Mouse (Mus musculus) small intestine, adult 2 months (tissue): ENCODE results near the gene Dab2. TPM values are rescaled to one million over a fixed set of nuclear protein-coding genes. Genes with fewer than 3 reads are reported as not detected.

Experiments used
- H3K27ac ChIP-seq: fragments of 200-500 bp; 2 replicates; pipeline ENCODE4 v1.5.1; 2012; ENCODE audit warnings: low read depth, low read length, control low read depth, inconsistent platforms; ENCODE audit not compliant: insufficient read depth
- H3K27me3 ChIP-seq: fragments of 200-500 bp; 2 replicates; pipeline ENCODE4 v1.6.1; 2012; ENCODE audit warnings: mild to moderate bottlenecking, moderate library complexity, low read length, inconsistent platforms; ENCODE audit not compliant: control insufficient read depth, insufficient read depth
- H3K36me3 ChIP-seq: fragments of 200-500 bp; 2 replicates; pipeline ENCODE4 v1.6.1; 2012; ENCODE audit warnings: mild to moderate bottlenecking, low read length, control low read depth, inconsistent platforms; ENCODE audit not compliant: control insufficient read depth, insufficient read depth
- H3K4me1 ChIP-seq: fragments of 200-500 bp; 2 replicates; pipeline ENCODE4 v1.6.1; 2012; ENCODE audit warnings: low read length, inconsistent platforms, mixed read lengths; ENCODE audit not compliant: control insufficient read depth, insufficient read depth, insufficient read length
- H3K4me3 ChIP-seq: fragments of 200-500 bp; 2 replicates; pipeline ENCODE4 v1.5.1; 2012; ENCODE audit warnings: low read depth, mild to moderate bottlenecking, control low read depth, inconsistent platforms, low read length, moderate library complexity
- CTCF ChIP-seq: fragments of 200-500 bp; IDR thresholded peaks from 2 replicates; pipeline ENCODE4 v1.5.1; 2012; ENCODE audit warnings: low read depth, mild to moderate bottlenecking, control low read depth, inconsistent platforms, low read length, moderate library complexity, mixed read lengths; ENCODE audit not compliant: insufficient replicate concordance, insufficient read length; ENCODE audit errors: extremely low read depth
- POLR2A ChIP-seq: fragments of 200-500 bp; IDR thresholded peaks from 2 replicates; pipeline ENCODE4 v1.6.1; 2012; ENCODE audit warnings: low read depth, mild to moderate bottlenecking, control low read depth, inconsistent platforms, low read length, moderate library complexity
- WGBS: fragments of 180-500 bp; shearing (Covaris S2); methylation state at CpG from one replicate; pipeline ENCODE4 v1.1.7; 2018; 5-methylcytosine and 5-hydroxymethylcytosine counted together
- polyA plus RNA-seq: library from polyadenylated mRNA; depleted of rRNA; stranded (reverse); fragments of >200 nt; gene quantifications from 2 replicates; pipeline ENCODE4 v1.2.3, GENCODE M21; 2012

Dab2 gene
- polyA plus RNA-seq, 1 experiment = 4.0 TPM

- no peak overlapping the region for H3K4me3 ChIP-seq
- H3K27ac ChIP-seq = no peak overlapping the region
- TF ChIP-seq CTCF = no peak
- TF ChIP-seq POLR2A = no peak
- no peaks in the 10 kb centered on the region for H3K27me3 ChIP-seq
- no peaks in the 10 kb centered on the region for H3K36me3 ChIP-seq
- 65% methylated on average over 6 of the region's 6 CpGs for WGBS
- peaks cover 6% of the 10 kb centered on the region for H3K4me1 ChIP-seq
Observed at GRCm38 (mm10) chr15:6406771-6407170, 107.2 kb downstream of the Dab2 start.

DNA sequence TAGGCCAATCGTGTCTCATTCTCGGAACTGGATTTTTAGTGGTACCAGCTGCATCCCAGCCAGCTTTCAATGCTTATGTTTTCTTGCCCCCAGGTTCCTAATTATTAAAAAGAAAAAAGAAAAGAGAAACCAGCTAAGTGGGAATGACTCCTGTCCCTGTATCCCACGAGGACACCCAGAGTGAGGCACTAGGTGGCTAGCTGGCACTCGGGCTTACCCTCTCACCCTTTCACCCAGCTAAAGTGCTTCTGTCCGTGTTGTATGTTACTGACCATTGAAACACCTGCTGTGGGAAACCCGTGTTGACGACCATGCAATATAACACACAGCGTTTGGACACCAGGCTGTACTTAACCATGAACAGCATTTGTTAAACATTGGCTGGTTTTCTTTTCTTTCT lies 109.4 kb downstream of the Dab2 start:
- Histone ChIP-seq H3K4me1 (peaks cover 6% of the 10 kb centered on the region), H3K27ac (no peak overlapping the region), H3K4me3 (no peak overlapping the region), H3K27me3 (no peaks in the 10 kb centered on the region), H3K36me3 (no peaks in the 10 kb centered on the region)
- TF ChIP-seq POLR2A (no peak), CTCF (no peak)
- WGBS = 81% methylated on average over 8 of the region's 8 CpGs

DNA sequence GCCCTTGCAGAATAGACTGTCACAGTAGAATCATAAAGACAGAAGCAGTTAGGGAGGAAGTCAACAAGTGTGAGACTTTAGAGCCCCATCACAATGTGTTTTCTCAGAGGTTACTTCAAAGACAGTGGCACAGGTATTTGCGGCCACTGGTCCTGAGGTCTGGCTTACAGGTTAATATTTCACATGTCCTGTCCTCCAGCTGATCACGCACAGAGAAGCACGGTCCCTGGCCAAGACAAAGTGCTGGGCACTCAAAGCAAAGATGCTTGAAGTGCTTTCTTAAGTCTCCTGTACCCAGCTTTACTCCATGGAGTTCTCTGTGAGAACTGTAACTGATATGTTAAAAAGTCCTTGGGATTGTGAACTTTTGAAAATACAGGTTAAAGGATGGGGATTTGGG lies 110.6 kb downstream of the Dab2 start:
- H3K27me3 ChIP-seq = no peaks in the 10 kb centered on the region
- H3K4me3 ChIP-seq = no peak overlapping the region
- H3K36me3 ChIP-seq = no peaks in the 10 kb centered on the region
- TF ChIP-seq POLR2A (no peak), CTCF (no peak)
- H3K27ac ChIP-seq = no peak overlapping the region
- WGBS = 69% methylated on average over 3 of the region's 3 CpGs
- H3K4me1 ChIP-seq = peaks cover 6% of the 10 kb centered on the region

GRCm38 (mm10) chr15:6411334-6411733 lies 111.7 kb downstream of the Dab2 start:
- Histone ChIP-seq H3K27me3 (no peaks in the 10 kb centered on the region), H3K4me3 (no peak overlapping the region), H3K36me3 (no peaks in the 10 kb centered on the region), H3K4me1 (peaks cover 6% of the 10 kb centered on the region), H3K27ac (no peak overlapping the region)
- TF ChIP-seq CTCF (no peak), POLR2A (no peak)
- 66% methylated on average over 6 of the region's 6 CpGs for WGBS

DNA sequence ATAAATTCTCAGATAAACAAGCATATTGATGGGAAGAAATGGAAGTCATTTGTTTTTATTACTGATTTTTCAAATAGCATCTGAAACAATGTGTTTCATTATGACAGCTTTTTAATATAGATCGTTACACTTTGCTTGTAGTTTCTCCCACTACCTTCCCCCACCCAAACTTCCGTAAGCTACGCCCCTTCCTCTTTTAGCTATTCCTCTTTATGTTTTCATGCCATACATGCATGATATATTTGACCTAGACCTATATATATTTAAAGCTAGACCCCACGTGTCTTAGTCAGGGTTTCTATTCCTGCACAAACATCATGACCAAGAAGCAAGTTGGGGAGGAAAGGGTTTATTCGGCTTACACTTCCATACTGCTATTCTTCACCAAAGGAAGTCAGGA lies 115.7 kb downstream of the Dab2 start:
- 75% methylated on average over 5 of the region's 5 CpGs for WGBS
- no peak for TF ChIP-seq POLR2A
- no peak for TF ChIP-seq CTCF
- Histone ChIP-seq H3K27me3 (no peaks in the 10 kb centered on the region), H3K4me1 (no peaks in the 10 kb centered on the region), H3K4me3 (no peak overlapping the region), H3K36me3 (no peaks in the 10 kb centered on the region), H3K27ac (no peak overlapping the region)

DNA sequence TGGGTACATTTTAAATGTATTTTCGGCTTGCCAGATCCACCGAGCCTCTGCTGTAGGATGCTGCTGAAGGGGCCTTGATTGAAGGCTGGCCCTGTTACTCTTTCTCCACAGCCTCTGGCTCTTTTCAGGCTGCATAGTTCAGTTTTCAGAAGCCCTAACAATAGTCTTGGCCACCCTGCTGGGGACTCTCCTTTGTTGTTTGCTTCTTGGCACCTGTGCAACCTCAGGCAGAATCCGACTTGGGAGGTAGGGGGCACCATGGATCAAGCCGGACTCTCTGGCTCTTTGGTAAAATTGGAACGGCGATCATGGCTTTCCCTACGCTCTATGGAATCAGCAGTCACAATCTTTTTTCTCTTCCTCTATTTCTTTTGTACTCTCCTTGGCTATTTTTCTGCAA lies 132.2 kb downstream of the Dab2 start:
- no peak for TF ChIP-seq POLR2A
- TF ChIP-seq CTCF = no peak
- WGBS = 80% methylated on average over 7 of the region's 7 CpGs
- Histone ChIP-seq H3K36me3 (no peaks in the 10 kb centered on the region), H3K4me1 (no peaks in the 10 kb centered on the region), H3K4me3 (no peak overlapping the region), H3K27me3 (no peaks in the 10 kb centered on the region), H3K27ac (no peak overlapping the region)

- 80% methylated on average over 7 of the region's 7 CpGs for WGBS
- no peak overlapping the region for H3K4me3 ChIP-seq
- H3K4me1 ChIP-seq = no peaks in the 10 kb centered on the region
- H3K27me3 ChIP-seq = no peaks in the 10 kb centered on the region
- H3K27ac ChIP-seq = no peak overlapping the region
- TF ChIP-seq POLR2A (no peak), CTCF (no peak)
- H3K36me3 ChIP-seq = no peaks in the 10 kb centered on the region
Observed at GRCm38 (mm10) chr15:6432411-6432810, 132.8 kb downstream of the Dab2 start.

GRCm38 (mm10) chr15:6435281-6435680 lies 135.7 kb downstream of the Dab2 start:
- no peaks in the 10 kb centered on the region for H3K27me3 ChIP-seq
- TF ChIP-seq CTCF (no peak), POLR2A (no peak)
- H3K36me3 ChIP-seq = no peaks in the 10 kb centered on the region
- no peaks in the 10 kb centered on the region for H3K4me1 ChIP-seq
- 87% methylated on average over 7 of the region's 7 CpGs for WGBS
- no peak overlapping the region for H3K4me3 ChIP-seq
- no peak overlapping the region for H3K27ac ChIP-seq
